Mouse (Mus musculus) neural tube, embryonic 10.5 days (tissue): ENCODE data around the gene Pgp.
"Not testable (repeated sequence)": the region's sequence is repeated elsewhere in the genome, so short reads cannot be mapped to it uniquely, and the experiment has no call there.

Experiments used
- DNase-seq: peaks from one replicate; pipeline ENCODE4 v3.0.0-alpha.2; 2017; ENCODE audit warnings: low spot score; ENCODE audit errors: extremely low spot score

Gene Pgp

GRCm38 (mm10) chr17:24469910-24470602, at the start of gene Pgp, which contains the start of gene E4f1:
Gene Pgp, plus strand, starts transcription at chr17:24470392.
Gene E4f1, minus strand, starts transcription at chr17:24470313.
- DNase-seq, result peak; percentile 98

- no peak for DNase-seq
Observed at GRCm38 (mm10) chr17:24423114-24423513, 47.1 kb upstream of the Pgp start.

GRCm38 (mm10) chr17:24424489-24424888, 45.7 kb upstream of the Pgp start:
- DNase-seq, result no peak

- not testable (repeated sequence) for DNase-seq
Observed at GRCm38 (mm10) chr17:24425326-24425725, 44.9 kb upstream of the Pgp start.

- DNase-seq, result no peak
Observed at GRCm38 (mm10) chr17:24425905-24426304, 44.3 kb upstream of the Pgp start.

- peak; percentile 95 for DNase-seq
Observed at GRCm38 (mm10) chr17:24426471-24427169, 43.6 kb upstream of the Pgp start, which contains the start of gene Eci1. Gene Eci1, plus strand, starts transcription at chr17:24426641.

GRCm38 (mm10) chr17:24427170-24427557, 43.0 kb upstream of the Pgp start:
- peak; percentile 22 for DNase-seq

GRCm38 (mm10) chr17:24429201-24429983, 40.8 kb upstream of the Pgp start:
- no peak for DNase-seq

GRCm38 (mm10) chr17:24437016-24437415, 33.2 kb upstream of the Pgp start:
- DNase-seq, result peak; percentile 32

GRCm38 (mm10) chr17:24440377-24440776, 29.8 kb upstream of the Pgp start:
- DNase-seq, result no peak

- no peak for DNase-seq
Observed at GRCm38 (mm10) chr17:24441148-24441547, 29.0 kb upstream of the Pgp start.

GRCm38 (mm10) chr17:24442107-24442506, 28.1 kb upstream of the Pgp start:
- DNase-seq, result no peak

- no peak for DNase-seq
Observed at GRCm38 (mm10) chr17:24442632-24443155, 27.5 kb upstream of the Pgp start, which contains the start of gene Dnase1l2. Gene Dnase1l2, minus strand, starts transcription at chr17:24443105.

GRCm38 (mm10) chr17:24443409-24443808, 26.8 kb upstream of the Pgp start:
- DNase-seq, result no peak

- DNase-seq, result no peak
Observed at GRCm38 (mm10) chr17:24446590-24446989, 23.6 kb upstream of the Pgp start.

GRCm38 (mm10) chr17:24449507-24449906, 20.7 kb upstream of the Pgp start:
- DNase-seq, result no peak

GRCm38 (mm10) chr17:24451220-24451619, 19.0 kb upstream of the Pgp start:
- DNase-seq, result no peak

- no peak for DNase-seq
Observed at GRCm38 (mm10) chr17:24453372-24453771, 16.8 kb upstream of the Pgp start.

GRCm38 (mm10) chr17:24454218-24454755, 15.9 kb upstream of the Pgp start:
- DNase-seq, result no peak

- DNase-seq, result peak; percentile 98
Observed at GRCm38 (mm10) chr17:24454756-24455522, 15.3 kb upstream of the Pgp start.
